Mouse (Mus musculus) left cerebral cortex, adult 9 months (tissue): ENCODE results near the gene B3gnt8.

Experiments
- DNase-seq, 2 experiments: peaks; one replicate each; pipeline ENCODE4 v3.0.0; 2022; ENCODE audit warnings: low spot score in 2 of 2

Gene B3gnt8

GRCm38 (mm10) chr7:25657785-25658184 lies 31.3 kb downstream of the B3gnt8 start:
- DNase-seq: no peak

DNA sequence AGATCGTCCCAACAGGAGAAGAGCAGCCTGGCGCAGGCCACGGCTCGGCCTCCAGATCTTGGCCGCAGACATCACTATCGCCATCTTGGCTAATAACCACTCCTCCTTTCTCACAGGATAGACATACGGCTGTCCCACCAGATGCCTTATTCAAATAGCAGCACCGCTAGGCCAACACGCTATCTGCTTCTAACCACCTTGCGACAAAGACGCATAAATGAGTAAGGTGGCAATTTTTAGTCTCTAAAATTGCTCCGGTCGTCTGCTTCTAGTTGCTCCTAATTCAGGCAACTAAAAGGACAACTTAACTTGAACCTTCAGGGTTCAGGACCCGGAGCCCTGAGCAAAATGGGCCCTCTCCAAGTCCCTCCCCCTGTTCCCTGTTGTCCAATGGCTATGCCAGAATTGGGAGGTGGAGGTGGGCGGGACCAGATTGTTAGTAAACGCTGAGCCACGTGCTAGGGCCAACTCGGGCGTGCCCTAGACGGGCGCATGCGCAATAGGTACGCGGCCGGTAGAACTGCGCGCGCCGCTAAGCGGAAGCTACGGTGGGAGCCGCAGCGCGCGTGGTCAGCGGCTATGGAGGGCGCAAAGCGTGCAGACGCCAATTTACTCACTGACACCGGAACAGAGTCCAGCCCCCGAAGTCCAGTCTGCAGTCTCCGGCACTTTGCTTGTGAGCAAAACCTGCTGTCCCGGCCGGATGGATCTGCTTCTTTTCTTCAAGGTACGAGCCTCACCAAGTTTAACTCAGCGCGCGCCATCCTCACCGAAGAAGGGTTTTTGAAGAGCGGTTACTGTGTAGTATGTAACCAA lies 32.4 kb downstream of the B3gnt8 start, which contains the start of the genes Bckdha and Exosc5:
Bckdha (minus strand) TSS at position 325 of the 816 bp plus-strand sequence.
Exosc5 (plus strand) TSS at position 508 of the 816 bp plus-strand sequence.
- DNase-seq: peak; percentile 99 to 100

GRCm38 (mm10) chr7:25666381-25666780 lies 39.9 kb downstream of the B3gnt8 start:
- no peak for DNase-seq

- DNase-seq: no peak
These were observed 42.7 kb downstream of the B3gnt8 start for GRCm38 (mm10) chr7:25669158-25669557.

GRCm38 (mm10) chr7:25669631-25670030 lies 43.2 kb downstream of the B3gnt8 start:
- DNase-seq: no peak

- no peak for DNase-seq
These were observed 43.6 kb downstream of the B3gnt8 start for GRCm38 (mm10) chr7:25670096-25670495.

DNA sequence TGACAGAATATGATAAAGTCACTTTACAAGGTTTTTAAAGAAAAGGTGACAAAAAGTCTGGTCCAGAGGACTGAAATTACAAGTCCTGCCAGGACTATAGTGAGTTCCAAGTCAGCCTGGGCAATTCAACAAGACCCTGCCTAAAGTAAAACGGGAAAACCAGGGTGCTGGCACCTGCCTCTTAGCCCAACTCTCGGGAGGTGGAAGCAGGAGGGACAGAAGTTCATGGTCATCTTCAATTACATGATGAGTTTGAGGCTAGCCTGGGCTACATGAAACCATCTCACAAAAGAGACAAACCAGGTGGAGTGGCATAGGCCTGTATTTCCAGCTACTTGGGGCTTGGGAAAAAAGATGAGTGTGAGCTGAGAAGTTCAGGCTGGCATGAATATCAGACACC lies 45.2 kb downstream of the B3gnt8 start:
- DNase-seq: no peak

- DNase-seq: no peak
These were observed 46.0 kb downstream of the B3gnt8 start for GRCm38 (mm10) chr7:25672442-25672841.

- no peak for DNase-seq
These were observed 47.8 kb downstream of the B3gnt8 start for GRCm38 (mm10) chr7:25674297-25674696.

DNA sequence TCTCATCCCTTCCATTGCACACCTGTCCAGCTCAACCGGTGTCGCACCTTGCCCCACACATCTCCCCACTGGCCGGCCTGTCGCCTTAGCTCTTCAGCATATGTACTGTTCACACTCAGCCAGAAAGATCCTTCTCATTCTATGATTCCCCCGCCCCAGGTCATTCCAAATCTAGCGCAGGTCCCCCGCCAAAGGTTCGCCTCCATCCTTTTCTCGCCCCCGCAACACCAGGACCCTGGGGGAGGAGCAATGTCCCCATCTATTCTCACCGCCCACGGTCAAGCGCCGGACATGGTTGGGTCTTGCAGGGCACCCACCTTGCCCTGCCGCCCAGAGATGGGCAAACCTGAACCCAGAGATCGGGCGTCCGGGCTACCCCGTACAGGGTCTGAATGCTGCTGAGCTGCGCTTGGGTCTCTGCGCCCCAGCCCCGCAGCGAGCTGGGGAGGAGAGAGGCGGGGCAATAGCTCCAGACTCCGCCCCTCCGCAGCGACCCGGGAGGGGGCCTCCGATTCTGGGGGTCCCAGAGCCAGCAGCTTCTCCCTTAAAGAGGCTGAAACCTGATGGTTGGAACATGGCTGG lies 48.4 kb downstream of the B3gnt8 start, which contains the start of gene Tmem91:
Tmem91 (minus strand) TSS at position 448 of the 582 bp plus-strand sequence.
- no peak for DNase-seq

GRCm38 (mm10) chr7:25675405-25675804 lies 49.0 kb downstream of the B3gnt8 start:
- DNase-seq: no peak

DNA sequence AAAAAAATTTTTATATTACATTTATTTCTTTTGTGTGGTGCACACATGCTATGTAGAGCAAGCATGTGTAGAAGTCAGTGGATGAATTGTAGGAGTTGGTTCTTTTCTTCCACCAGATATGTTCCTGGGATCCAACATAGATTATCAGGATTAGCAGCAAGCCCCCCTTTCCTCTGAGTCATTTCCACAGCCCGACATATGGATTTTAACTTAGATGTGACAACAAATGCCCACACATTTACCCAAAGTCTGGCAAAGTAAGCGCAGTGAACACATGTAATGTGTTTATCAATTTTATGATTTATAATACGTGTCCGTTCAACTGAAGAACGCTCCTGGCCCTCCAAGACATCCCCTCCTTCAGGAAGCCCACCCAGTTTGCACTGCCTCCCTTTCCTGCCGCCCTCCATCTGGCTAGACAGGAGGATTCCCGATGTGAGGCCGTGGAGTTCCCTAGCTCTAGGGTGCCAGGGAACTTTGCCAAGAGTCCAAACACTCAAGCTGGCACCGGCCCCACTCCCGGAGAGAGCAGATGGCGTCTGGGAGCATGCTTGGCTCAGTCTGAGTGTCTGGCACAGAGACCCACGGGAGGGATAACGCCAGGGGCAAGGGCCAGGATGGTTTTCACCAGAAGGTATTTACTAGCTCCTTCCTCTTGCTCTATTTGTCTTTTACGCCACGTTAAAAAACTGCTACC lies 49.8 kb downstream of the B3gnt8 start:
- DNase-seq: peak in 1 of 2 experiments; percentile 93

- DNase-seq: no peak
These were observed 50.6 kb downstream of the B3gnt8 start for GRCm38 (mm10) chr7:25677013-25677412.

DNA sequence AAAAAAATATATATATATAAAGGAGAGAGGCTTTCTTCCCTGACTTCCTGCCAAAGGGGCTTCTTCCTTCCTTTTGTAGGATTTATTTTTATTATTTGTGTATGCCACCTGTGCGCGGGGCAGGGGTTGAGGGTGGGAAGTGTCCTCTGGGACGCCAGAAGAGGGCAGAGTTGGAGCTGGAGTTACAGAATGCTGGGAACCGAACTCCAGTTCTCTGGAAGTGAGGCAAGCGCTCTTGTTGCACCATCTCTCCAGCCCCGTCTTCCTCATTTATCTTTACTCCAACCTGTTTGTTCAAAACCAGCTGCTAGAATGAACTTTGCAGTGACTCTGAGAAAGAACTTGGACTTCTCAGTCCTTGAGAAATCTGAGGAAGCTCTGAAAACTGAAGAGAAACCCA lies 53.5 kb downstream of the B3gnt8 start:
- DNase-seq: no peak

DNA sequence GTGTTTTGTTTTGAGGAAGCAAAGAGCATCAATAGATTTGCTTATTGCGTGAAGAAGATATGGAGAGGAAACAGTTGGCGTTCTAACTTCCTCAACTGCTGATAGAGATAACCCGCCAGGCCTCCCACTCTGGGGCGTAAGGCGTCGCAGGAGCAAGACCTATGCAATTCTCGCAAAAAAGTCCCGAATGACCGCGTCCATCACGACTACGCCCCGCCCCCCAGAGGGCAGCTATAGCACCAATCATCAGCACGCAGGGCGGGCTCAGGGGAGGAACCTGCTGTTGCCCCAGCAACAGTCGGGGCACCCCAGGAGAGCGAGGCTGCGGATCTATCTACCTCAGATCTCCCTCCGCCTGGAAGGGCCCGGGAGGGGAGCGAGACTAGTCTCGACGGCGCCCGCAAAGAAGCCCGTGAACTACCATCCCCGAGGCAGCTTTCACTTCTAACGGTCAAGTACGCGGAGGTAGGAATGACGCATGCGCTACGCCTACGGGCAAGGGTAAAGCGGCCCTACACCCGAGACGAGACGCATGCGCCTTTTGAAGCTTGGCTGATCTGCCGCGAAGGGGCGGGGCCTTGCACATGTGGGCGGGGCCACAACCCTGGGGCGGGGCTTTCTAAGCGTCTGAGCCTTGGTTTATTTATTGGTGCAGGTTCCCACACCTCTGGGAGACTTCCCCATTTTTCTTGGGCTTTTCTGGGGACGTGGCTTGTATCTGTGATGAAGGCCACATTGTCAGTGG lies 54.2 kb downstream of the B3gnt8 start, which contains the start of gene B9d2:
B9d2 (plus strand) TSS at position 267 of the 745 bp plus-strand sequence.
- DNase-seq: peak; percentile 87 to 96

DNA sequence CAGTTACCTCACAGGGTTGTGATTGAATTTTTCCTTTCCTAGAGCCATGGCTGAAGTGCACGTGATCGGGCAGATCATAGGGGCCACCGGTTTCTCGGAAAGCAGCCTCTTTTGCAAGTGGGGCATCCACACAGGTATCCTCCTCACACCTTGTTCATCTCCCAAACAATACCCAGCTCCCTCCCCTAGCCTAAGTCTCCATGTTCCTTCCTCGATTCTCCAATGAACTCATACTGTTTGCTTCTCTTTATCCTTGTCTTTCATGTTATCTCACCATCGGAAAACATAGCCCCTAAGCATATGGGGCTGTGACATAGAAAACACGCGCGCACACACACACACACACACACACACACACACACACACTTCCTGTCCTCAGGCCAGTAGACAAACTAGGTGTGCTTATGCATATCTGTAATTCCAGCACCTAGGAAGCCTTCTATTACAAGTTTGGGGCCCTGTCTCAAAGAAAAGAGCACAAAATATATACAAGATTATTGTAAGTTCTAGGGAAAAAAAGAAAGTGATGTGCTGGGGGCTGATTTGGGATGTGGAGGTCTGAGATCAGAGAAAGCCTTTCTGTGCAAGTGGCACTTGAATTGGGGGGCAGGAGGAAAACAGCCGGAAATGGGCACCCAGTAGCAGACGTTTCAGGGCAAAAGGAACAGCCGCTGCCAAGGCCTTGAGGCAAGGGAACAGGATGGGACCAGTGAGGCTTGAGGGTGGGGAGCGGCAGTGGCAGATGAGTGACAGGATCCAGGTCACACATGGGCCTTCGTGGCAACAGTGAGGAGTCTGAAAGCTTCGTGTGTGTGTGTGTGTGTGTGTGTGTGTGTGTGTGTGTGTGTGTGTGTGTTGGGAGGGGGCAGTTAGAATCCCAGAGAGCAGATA lies 55.1 kb downstream of the B3gnt8 start:
- no peak for DNase-seq

- no peak for DNase-seq
These were observed 57.2 kb downstream of the B3gnt8 start for GRCm38 (mm10) chr7:25683474-25684180.

- DNase-seq: no peak
These were observed 58.2 kb downstream of the B3gnt8 start for GRCm38 (mm10) chr7:25684659-25685058.
